Mouse (Mus musculus) cerebellum, adult 2 months (tissue): ENCODE data around the gene Ranbp2. TPM values are rescaled to one million over a fixed set of nuclear protein-coding genes. Genes with fewer than 3 reads are reported as not detected.

Experiments
- DNase-seq, 2 experiments: peaks; one replicate each; pipeline ENCODE4 v3.0.0; 2021
- H3K27ac ChIP-seq: fragments of 200-500 bp; 2 replicates; pipeline ENCODE4 v1.5.1; 2012; ENCODE audit warnings: low read length, control low read depth, inconsistent platforms; ENCODE audit not compliant: insufficient read depth
- H3K27me3 ChIP-seq: fragments of 200-500 bp; 2 replicates; pipeline ENCODE4 v1.6.1; 2012; ENCODE audit warnings: inconsistent platforms, mild to moderate bottlenecking, low read length, moderate library complexity; ENCODE audit not compliant: control insufficient read depth, insufficient read depth
- H3K4me1 ChIP-seq: fragments of 200-500 bp; 2 replicates; pipeline ENCODE4 v1.6.1; 2011; ENCODE audit warnings: low read length; ENCODE audit not compliant: control insufficient read depth, insufficient read depth
- H3K4me3 ChIP-seq: fragments of 200-500 bp; replicated peaks from 2 replicates; pipeline ENCODE3; 2011; ENCODE audit warnings: mild to moderate bottlenecking, low read depth, low read length, control low read depth; ENCODE audit not compliant: insufficient read depth
- CTCF ChIP-seq: fragments of 200-500 bp; IDR thresholded peaks from 2 replicates; pipeline ENCODE4 v1.5.1; 2011; ENCODE audit warnings: low read depth, mild to moderate bottlenecking, control low read depth, low read length, moderate library complexity, borderline replicate concordance; ENCODE audit not compliant: insufficient read depth
- POLR2A ChIP-seq: fragments of 200-500 bp; IDR thresholded peaks from 2 replicates; pipeline ENCODE4 v1.6.1; 2011; ENCODE audit warnings: low read length, control low read depth, borderline replicate concordance; ENCODE audit not compliant: insufficient read depth
- WGBS: fragments of 180-500 bp; shearing (Covaris S2); methylation state at CpG from one replicate; pipeline ENCODE4 v1.1.7; 2018; 5-methylcytosine and 5-hydroxymethylcytosine counted together
- polyA plus RNA-seq: library from polyadenylated mRNA; depleted of rRNA; stranded (reverse); fragments of >200 nt; gene quantifications from 2 replicates; pipeline ENCODE4 v1.2.3, GENCODE M21; 2012; rRNA removed

Ranbp2 gene
- 17.3 and 17.8 TPM in 2 replicates for polyA plus RNA-seq

GRCm38 (mm10) chr10:58446384-58447279 lies at the start of gene Ranbp2:
Gene Ranbp2, plus strand, starts transcription at chr10:58446920.
- DNase-seq, result peak; percentile 98 to 99
- Histone ChIP-seq H3K4me1 (no peaks in the 10 kb centered on the region), H3K27me3 (no peaks in the 10 kb centered on the region), H3K27ac (peak within 1 kb of the TSS; percentile 92), H3K4me3 (peak within 1 kb of the TSS; percentile 68)
- TF ChIP-seq CTCF (no peak), POLR2A (peak; percentile 86)
- under 1% methylated on average over 72 of the region's 91 CpGs for WGBS

- Histone ChIP-seq H3K4me3 (no peak overlapping the region), H3K27ac (no peak overlapping the region), H3K4me1 (peaks cover 21% of the 10 kb centered on the region), H3K27me3 (no peaks in the 10 kb centered on the region)
- WGBS, result 87% methylated on average over 8 of the region's 8 CpGs
- no peak for DNase-seq
- TF ChIP-seq POLR2A (no peak), CTCF (no peak)
Measured at GRCm38 (mm10) chr10:58398941-58399340, 47.8 kb upstream of the Ranbp2 start.

DNA sequence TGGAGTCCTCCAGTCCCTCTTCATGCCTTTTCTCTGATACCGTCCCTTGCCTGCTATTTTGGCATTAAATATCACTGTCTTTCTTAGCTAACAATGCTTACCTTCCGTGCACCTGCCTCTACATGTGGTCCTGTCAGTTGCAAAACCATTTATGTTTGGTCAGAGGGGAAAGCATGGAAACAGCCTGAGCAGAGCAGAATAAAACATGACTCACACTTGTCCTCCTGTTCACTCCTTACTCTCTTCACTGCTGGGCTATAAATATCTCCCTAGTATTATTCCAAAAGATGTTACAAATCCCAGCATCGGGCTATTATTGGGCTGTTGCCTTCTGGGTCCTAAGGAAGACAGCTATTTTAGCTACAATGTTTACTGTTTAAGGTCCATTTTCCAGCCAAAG lies 44.9 kb upstream of the Ranbp2 start:
- TF ChIP-seq CTCF, result no peak
- peak; percentile 24; the same call in 1 of the 2 replicates for TF ChIP-seq POLR2A
- Histone ChIP-seq H3K4me3 (no peak overlapping the region), H3K4me1 (peaks cover 20% of the 10 kb centered on the region), H3K27ac (peak overlapping the region; percentile 90; the same call in 1 of the 2 replicates), H3K27me3 (no peaks in the 10 kb centered on the region)
- WGBS, result 11% methylated on average over 3 of the region's 3 CpGs
- DNase-seq, result peak; percentile 60 to 86

GRCm38 (mm10) chr10:58404639-58405038 lies 42.1 kb upstream of the Ranbp2 start:
- peaks cover 13% of the 10 kb centered on the region; the same call in 1 of the 2 replicates for H3K4me1 ChIP-seq
- no peak overlapping the region for H3K4me3 ChIP-seq
- TF ChIP-seq POLR2A (no peak), CTCF (no peak)
- no peaks in the 10 kb centered on the region for H3K27me3 ChIP-seq
- H3K27ac ChIP-seq, result no peak overlapping the region
- no peak for DNase-seq
- WGBS, result 93% methylated on average over 6 of the region's 6 CpGs

DNA sequence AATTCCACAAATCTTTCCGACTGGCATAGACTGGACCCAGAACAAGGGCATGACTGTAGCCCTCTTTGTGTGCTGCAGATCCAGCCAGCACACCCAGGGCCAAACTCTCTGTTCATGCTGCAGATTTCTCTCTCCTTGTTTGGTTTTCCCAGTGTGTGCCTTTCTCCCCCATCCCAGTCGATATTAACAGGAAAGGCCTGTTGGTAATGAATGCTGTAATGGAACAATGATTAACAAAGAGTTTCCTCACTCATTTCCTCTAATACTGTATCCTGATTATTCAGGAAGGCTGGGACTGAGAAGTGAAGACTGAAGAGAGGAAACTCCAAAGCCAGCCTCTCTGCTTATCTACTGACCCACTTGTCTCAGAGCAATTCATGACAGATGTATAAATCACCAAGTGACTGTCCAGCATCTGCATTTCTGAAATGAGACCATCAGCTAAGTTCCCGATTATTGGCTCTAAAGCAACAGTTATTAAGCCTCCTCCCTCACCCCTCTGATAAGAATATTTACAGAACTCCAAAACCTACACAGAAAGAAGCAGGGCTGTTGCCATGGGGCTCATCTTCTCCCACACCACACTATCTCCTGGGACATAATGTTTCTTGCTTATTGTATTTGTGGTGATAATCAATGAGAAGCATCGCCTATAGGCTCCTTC lies 41.3 kb upstream of the Ranbp2 start:
- Histone ChIP-seq H3K4me1 (peaks cover 13% of the 10 kb centered on the region; the same call in 1 of the 2 replicates), H3K27ac (no peak overlapping the region), H3K4me3 (no peak overlapping the region), H3K27me3 (no peaks in the 10 kb centered on the region)
- no peak for DNase-seq
- no peak for TF ChIP-seq CTCF
- no peak for TF ChIP-seq POLR2A
- 81% methylated on average over 4 of the region's 4 CpGs for WGBS

- Histone ChIP-seq H3K27ac (no peak overlapping the region), H3K27me3 (no peaks in the 10 kb centered on the region), H3K4me1 (peaks cover 13% of the 10 kb centered on the region; the same call in 1 of the 2 replicates), H3K4me3 (no peak overlapping the region)
- TF ChIP-seq POLR2A, result no peak
- TF ChIP-seq CTCF, result no peak
- WGBS, result 86% methylated on average over 2 of the region's 2 CpGs
- DNase-seq, result no peak
Measured at GRCm38 (mm10) chr10:58405949-58406305, 40.8 kb upstream of the Ranbp2 start.

DNA sequence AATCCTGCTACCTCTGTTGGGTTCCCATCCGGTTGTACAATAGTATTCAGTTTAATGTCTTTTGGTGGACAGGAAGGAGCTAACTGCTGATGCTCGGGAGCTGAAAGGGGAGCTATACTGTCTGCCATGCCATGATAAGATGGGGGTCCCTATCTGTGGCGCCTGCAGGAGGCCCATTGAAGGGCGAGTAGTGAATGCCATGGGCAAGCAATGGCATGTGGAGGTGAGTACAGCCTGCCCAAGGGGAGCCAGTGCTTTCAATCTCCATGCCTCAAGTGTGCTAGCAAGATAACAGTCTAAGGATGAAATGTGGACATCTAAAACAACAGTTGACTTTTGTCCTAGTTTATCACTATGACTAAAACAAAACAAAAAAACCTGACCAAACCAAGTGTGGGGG lies 34.4 kb upstream of the Ranbp2 start:
- no peak for DNase-seq
- 86% methylated on average over 4 of the region's 4 CpGs for whole genome bisulfite sequencing
- Histone ChIP-seq H3K4me1 (no peaks in the 10 kb centered on the region), H3K27me3 (no peaks in the 10 kb centered on the region), H3K27ac (no peak overlapping the region), H3K4me3 (no peak overlapping the region)
- no peak for TF ChIP-seq CTCF
- TF ChIP-seq POLR2A, result no peak

DNA sequence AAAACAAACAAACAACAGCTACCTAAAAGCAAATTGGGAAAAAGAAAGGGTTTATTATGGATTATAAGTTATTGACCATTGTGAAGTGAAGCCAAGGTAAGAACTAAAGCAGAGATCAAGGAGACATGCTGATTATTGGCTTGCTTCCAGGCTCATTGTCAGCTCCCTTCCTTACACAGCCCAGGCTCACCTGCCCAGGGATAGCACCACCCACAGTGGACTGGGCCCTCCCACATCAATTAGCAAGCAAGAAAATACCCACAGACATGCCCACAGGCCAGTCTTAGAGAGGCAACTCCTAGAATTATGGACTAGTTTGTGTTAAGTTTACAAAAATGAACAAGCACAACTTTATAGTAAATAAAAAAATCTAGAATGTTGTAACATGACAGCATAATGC lies 33.9 kb upstream of the Ranbp2 start:
- no peaks in the 10 kb centered on the region for H3K4me1 ChIP-seq
- no peak for DNase-seq
- no peak overlapping the region for H3K27ac ChIP-seq
- TF ChIP-seq CTCF, result no peak
- TF ChIP-seq POLR2A, result no peak
- H3K27me3 ChIP-seq, result no peaks in the 10 kb centered on the region
- H3K4me3 ChIP-seq, result no peak overlapping the region

GRCm38 (mm10) chr10:58416702-58417101 lies 30.0 kb upstream of the Ranbp2 start:
- Histone ChIP-seq H3K4me1 (no peaks in the 10 kb centered on the region), H3K4me3 (no peak overlapping the region), H3K27me3 (no peaks in the 10 kb centered on the region), H3K27ac (no peak overlapping the region)
- no peak for DNase-seq
- TF ChIP-seq POLR2A, result no peak
- 81% methylated on average over 3 of the region's 3 CpGs for WGBS
